Mouse (Mus musculus): ENCODE measurements around the gene Klhl33.

Klhl33 gene

DNA sequence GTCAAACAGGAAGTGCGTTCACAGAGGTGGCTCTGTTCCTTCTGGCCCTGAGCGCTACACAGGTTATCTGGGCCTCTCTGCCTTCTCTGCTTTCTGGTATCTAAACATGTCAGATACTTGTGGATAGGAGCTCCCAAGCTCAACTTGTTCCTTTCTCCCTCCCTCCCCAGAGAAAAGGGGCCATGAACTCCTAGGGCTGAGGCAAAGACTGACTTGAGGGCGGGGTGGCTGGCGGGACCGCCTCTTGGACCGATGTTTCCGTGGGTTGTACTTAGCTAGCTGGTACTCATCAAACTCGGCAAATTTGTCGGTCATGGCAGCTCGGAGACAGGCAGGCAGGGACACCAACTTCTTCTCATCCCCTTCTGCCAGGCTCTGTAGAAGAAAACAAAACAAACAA is 34.7 kb downstream of the Klhl33 start:
- DNase-seq (ENCODE audit: extremely low read depth, low read depth, low spot score), result no peak

- DNase-seq (ENCODE audit: extremely low read depth, low read depth, low spot score), result no peak
Measured at GRCm38 (mm10) chr14:50855788-50856187, 41.5 kb downstream of the Klhl33 start.
